Mouse (Mus musculus) forebrain, embryonic 12.5 days (tissue): Measurements from ENCODE around the gene Sned1. TPM values are rescaled to one million over a fixed set of nuclear protein-coding genes. Genes with fewer than 3 reads are reported as not detected.
A peak's percentile ranks its signal among the peaks of the same experiment; 100 is the strongest.

Experiments used
- ATAC-seq: fragments of 200-750 bp; cut with Nextera tagmentation; 2 replicates; pipeline ENCODE4 v1.8.0; 2017; ENCODE audit warnings: moderate TSS enrichment; ENCODE audit not compliant: low FRiP score
- H3K27ac ChIP-seq: fragments of 300-500 bp; sonication (generic); 2 replicates; pipeline ENCODE4 v1.5.1; 2016; ENCODE audit warnings: mild to moderate bottlenecking
- H3K27me3 ChIP-seq: fragments of 300-500 bp; sonication (generic); 2 replicates; pipeline ENCODE4 v1.6.1; 2016; ENCODE audit warnings: mild to moderate bottlenecking
- H3K36me3 ChIP-seq: fragments of 300-500 bp; sonication (generic); replicated peaks from 2 replicates; pipeline ENCODE4 v1.6.1; 2016; ENCODE audit warnings: mild to moderate bottlenecking
- H3K4me1 ChIP-seq: fragments of 300-500 bp; sonication (generic); 2 replicates; pipeline ENCODE4 v1.6.1; 2016
- H3K4me2 ChIP-seq: fragments of 300-500 bp; sonication (generic); 2 replicates; pipeline ENCODE4 v1.6.1; 2016; ENCODE audit warnings: mild to moderate bottlenecking, moderate library complexity
- H3K4me3 ChIP-seq: fragments of 300-500 bp; sonication (generic); replicated peaks from 2 replicates; pipeline ENCODE4 v1.5.1; 2016; ENCODE audit warnings: mild to moderate bottlenecking
- H3K9ac ChIP-seq: fragments of 300-500 bp; sonication (generic); 2 replicates; pipeline ENCODE4 v1.6.1; 2016; ENCODE audit warnings: mild to moderate bottlenecking
- H3K9me3 ChIP-seq: fragments of 300-500 bp; sonication (generic); 2 replicates; pipeline ENCODE4 v1.6.1; 2016
- WGBS: fragments of 180-500 bp; shearing (Covaris S2); methylation state at CpG from one replicate; pipeline ENCODE4 v1.1.7; 2016; 5-methylcytosine and 5-hydroxymethylcytosine counted together
- polyA plus RNA-seq: library from polyadenylated mRNA; unstranded; fragments of >200 nt; fragmentation: Nextera tagmentation; extraction: Ambion mirVana; gene quantifications from 2 replicates; pipeline ENCODE4 v1.2.1, GENCODE M21; 2016

Sned1 gene
- polyA plus RNA-seq, 1 experiment from 2014 or later = 5.3 TPM

GRCm38 (mm10) chr1:93238201-93238600 lies 2.6 kb downstream of the Sned1 start:
- H3K36me3 ChIP-seq = no peaks in the 10 kb centered on the region

GRCm38 (mm10) chr1:93245936-93246335 lies 10.3 kb downstream of the Sned1 start:
- Histone ChIP-seq H3K9me3 (no peaks in the 10 kb centered on the region), H3K36me3 (no peaks in the 10 kb centered on the region), H3K4me3 (no peak overlapping the region), H3K27ac (no peak overlapping the region), H3K9ac (no peak overlapping the region), H3K4me2 (no peak overlapping the region), H3K27me3 (no peaks in the 10 kb centered on the region), H3K4me1 (no peaks in the 10 kb centered on the region)
- 73% methylated on average over 2 of the region's 2 CpGs for WGBS
- ATAC-seq = no peak

More at GRCm38 (mm10) chr1:93238201-93238600, 2.6 kb downstream of the Sned1 start:
- no peaks in the 10 kb centered on the region for H3K9me3 ChIP-seq
- no peak overlapping the region for H3K4me2 ChIP-seq
- no peak overlapping the region for H3K9ac ChIP-seq
- no peak for ATAC-seq
- H3K4me3 ChIP-seq = no peak overlapping the region
- peaks cover 51% of the 10 kb centered on the region for H3K27me3 ChIP-seq
- H3K4me1 ChIP-seq = peaks cover 18% of the 10 kb centered on the region
- 63% methylated on average over 4 of the region's 4 CpGs for WGBS
- no peak overlapping the region for H3K27ac ChIP-seq

DNA sequence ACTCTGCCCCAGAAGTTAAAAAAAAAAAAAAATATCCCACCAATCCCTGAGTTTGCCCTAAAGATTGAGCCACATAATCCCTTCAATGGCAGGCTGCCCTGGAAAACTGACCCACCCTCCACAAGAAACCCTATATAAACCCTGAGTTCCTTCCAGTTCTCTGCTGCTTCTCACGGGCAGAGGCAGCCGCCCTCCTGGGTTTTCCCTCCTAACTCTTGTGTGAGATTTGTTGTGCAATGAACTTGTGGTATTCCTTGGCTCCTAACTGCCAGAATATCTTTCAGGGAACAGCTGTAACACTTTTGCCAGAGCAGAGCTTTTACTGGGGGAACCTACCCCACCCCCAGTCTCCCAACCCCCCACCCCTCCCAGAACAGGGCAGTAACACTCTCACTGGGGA lies 16.9 kb downstream of the Sned1 start:
- Histone ChIP-seq H3K4me2 (no peak overlapping the region), H3K27me3 (no peaks in the 10 kb centered on the region), H3K9me3 (no peaks in the 10 kb centered on the region), H3K4me1 (no peaks in the 10 kb centered on the region), H3K9ac (no peak overlapping the region), H3K36me3 (no peaks in the 10 kb centered on the region), H3K27ac (no peak overlapping the region), H3K4me3 (no peak overlapping the region)
- 60% methylated on average over 2 of the region's 2 CpGs for WGBS
- no peak for ATAC-seq

GRCm38 (mm10) chr1:93255761-93256160 lies 20.1 kb downstream of the Sned1 start:
- Histone ChIP-seq H3K4me1 (no peaks in the 10 kb centered on the region), H3K4me3 (no peak overlapping the region), H3K4me2 (no peak overlapping the region), H3K27me3 (no peaks in the 10 kb centered on the region), H3K36me3 (no peaks in the 10 kb centered on the region), H3K27ac (no peak overlapping the region), H3K9me3 (no peaks in the 10 kb centered on the region), H3K9ac (no peak overlapping the region)
- 92% methylated on average over 7 of the region's 7 CpGs for WGBS
- ATAC-seq = no peak

GRCm38 (mm10) chr1:93257560-93257959 lies 21.9 kb downstream of the Sned1 start:
- no peaks in the 10 kb centered on the region for H3K9me3 ChIP-seq
- no peaks in the 10 kb centered on the region for H3K4me1 ChIP-seq
- no peaks in the 10 kb centered on the region for H3K27me3 ChIP-seq
- H3K4me3 ChIP-seq = no peak overlapping the region
- H3K9ac ChIP-seq = no peak overlapping the region
- no peak overlapping the region for H3K27ac ChIP-seq
- H3K36me3 ChIP-seq = no peaks in the 10 kb centered on the region
- H3K4me2 ChIP-seq = no peak overlapping the region
- no peak for ATAC-seq
- 71% methylated on average over 1 of the region's 1 CpGs for WGBS

DNA sequence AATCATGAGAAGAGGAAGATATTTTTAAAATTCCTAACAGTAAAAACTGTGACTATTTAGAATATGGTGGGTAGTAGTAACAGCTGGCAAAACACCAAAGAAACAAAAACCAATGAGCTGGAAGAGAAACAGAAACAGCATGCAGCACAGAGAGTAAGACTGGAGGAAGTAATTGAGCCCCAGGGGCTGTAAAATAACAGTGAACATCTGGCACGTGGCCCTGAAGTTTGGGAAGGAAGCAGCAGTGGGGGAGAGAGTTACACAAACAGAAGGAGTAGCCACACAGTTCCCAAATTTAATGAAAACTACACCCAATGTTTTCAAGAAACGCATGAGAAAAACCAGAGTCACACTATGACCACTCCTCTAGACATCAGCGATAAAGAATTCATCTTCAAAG lies 31.6 kb downstream of the Sned1 start:
- Histone ChIP-seq H3K9me3 (no peaks in the 10 kb centered on the region), H3K9ac (no peak overlapping the region), H3K4me1 (peaks cover under 1% of the 10 kb centered on the region; the same call in 1 of the 2 replicates), H3K4me2 (no peak overlapping the region), H3K4me3 (no peak overlapping the region), H3K36me3 (no peaks in the 10 kb centered on the region), H3K27ac (no peak overlapping the region), H3K27me3 (0 out of 2 replicates have a peak, but pooled peaks cover 3% of the 10 kb centered on the region)
- 57% methylated on average over 3 of the region's 3 CpGs for WGBS
- no peak for ATAC-seq

- ATAC-seq = no peak
- Histone ChIP-seq H3K9me3 (no peaks in the 10 kb centered on the region), H3K4me2 (no peak overlapping the region), H3K36me3 (no peaks in the 10 kb centered on the region), H3K27ac (no peak overlapping the region), H3K4me1 (peaks cover 3% of the 10 kb centered on the region; the same call in 1 of the 2 replicates), H3K27me3 (0 out of 2 replicates have a peak, but pooled peaks cover 3% of the 10 kb centered on the region), H3K4me3 (no peak overlapping the region), H3K9ac (no peak overlapping the region)
- 87% methylated on average over 2 of the region's 2 CpGs for WGBS
Measured at GRCm38 (mm10) chr1:93268246-93268645, 32.6 kb downstream of the Sned1 start.

DNA sequence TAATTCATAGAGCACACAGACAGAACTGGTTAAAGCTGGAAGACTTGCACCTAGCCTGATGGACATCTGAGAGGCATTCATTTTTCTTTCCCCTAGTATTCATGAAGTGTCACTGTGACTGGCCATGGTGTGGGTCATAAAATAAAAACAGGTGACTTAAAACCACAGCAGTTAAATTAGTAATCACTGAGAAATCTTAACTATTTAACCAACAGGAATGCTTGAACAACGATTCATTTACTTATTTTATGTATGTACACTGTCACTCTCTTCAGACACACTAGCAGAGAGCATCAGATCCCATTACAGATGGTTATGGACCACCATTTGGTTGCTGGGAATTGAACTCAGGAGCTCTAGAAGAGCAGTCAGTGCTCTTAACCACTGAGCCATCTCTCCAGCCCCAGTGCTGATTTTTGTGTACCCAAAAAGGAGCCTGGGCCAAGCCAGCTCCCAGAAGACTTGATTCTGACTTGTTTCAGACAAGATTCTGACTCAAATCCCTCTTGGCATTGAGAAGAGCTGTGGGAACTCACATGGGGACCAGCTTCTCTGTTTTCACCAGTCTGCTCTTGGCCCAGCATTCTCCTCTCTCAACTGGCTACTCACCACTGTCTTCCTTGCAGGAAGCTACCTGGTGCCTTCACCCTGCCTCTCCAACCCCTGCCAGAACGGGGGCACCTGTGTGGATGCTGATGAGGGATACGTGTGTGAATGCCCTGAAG lies 35.0 kb downstream of the Sned1 start:
- Histone ChIP-seq H3K36me3 (no peaks in the 10 kb centered on the region), H3K9ac (no peak overlapping the region), H3K27me3 (0 out of 2 replicates have a peak, but pooled peaks cover 6% of the 10 kb centered on the region), H3K9me3 (no peaks in the 10 kb centered on the region), H3K27ac (no peak overlapping the region), H3K4me1 (peaks cover 3% of the 10 kb centered on the region; the same call in 1 of the 2 replicates), H3K4me3 (no peak overlapping the region), H3K4me2 (no peak overlapping the region)
- WGBS = 66% methylated on average over 3 of the region's 3 CpGs
- no peak for ATAC-seq

GRCm38 (mm10) chr1:93271751-93272150 lies 36.1 kb downstream of the Sned1 start:
- 79% methylated on average over 5 of the region's 6 CpGs for WGBS
- ATAC-seq = no peak
- H3K9ac ChIP-seq = no peak overlapping the region

DNA sequence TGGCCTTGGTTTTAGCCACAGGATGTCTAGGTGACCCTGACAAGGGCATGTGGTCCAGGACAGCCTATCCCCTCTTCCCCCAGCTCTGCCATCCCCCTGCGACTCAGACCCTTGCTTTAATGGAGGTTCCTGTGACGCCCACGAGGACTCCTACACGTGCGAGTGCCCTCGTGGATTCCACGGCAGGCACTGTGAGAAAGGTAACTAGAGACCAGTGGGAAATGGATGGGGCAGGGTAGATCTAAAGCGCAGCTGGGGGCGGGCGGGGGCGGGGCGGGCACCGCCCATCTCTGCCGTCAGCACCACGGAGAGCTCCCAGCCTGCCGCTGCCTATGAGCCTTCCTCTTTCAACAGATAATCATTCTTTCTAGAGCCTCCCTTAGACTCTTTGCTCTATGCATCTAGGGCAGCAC lies 36.8 kb downstream of the Sned1 start:
- peak overlapping the region; percentile 16 for H3K4me2 ChIP-seq
- no peak overlapping the region for H3K4me3 ChIP-seq
- no peaks in the 10 kb centered on the region for H3K9me3 ChIP-seq
- H3K27me3 ChIP-seq = peaks cover 6% of the 10 kb centered on the region; the same call in 1 of the 2 replicates
- H3K9ac ChIP-seq = no peak overlapping the region
- no peak overlapping the region for H3K27ac ChIP-seq
- H3K4me1 ChIP-seq = peaks cover 3% of the 10 kb centered on the region; the same call in 1 of the 2 replicates
- no peak for ATAC-seq
- WGBS = 3% methylated on average over 16 of the region's 16 CpGs
- H3K36me3 ChIP-seq = no peaks in the 10 kb centered on the region

More at GRCm38 (mm10) chr1:93271751-93272150, 36.1 kb downstream of the Sned1 start:
- H3K36me3 ChIP-seq = no peaks in the 10 kb centered on the region
- peaks cover 6% of the 10 kb centered on the region; the same call in 1 of the 2 replicates for H3K27me3 ChIP-seq
- H3K4me2 ChIP-seq = no peak overlapping the region
- no peak overlapping the region for H3K4me3 ChIP-seq
- peaks cover 3% of the 10 kb centered on the region; the same call in 1 of the 2 replicates for H3K4me1 ChIP-seq
- H3K9me3 ChIP-seq = no peaks in the 10 kb centered on the region
- H3K27ac ChIP-seq = no peak overlapping the region

- H3K4me2 ChIP-seq = no peak overlapping the region
- WGBS = 87% methylated on average over 6 of the region's 6 CpGs
- no peak for ATAC-seq
Measured at GRCm38 (mm10) chr1:93275561-93275960, 39.9 kb downstream of the Sned1 start.

DNA sequence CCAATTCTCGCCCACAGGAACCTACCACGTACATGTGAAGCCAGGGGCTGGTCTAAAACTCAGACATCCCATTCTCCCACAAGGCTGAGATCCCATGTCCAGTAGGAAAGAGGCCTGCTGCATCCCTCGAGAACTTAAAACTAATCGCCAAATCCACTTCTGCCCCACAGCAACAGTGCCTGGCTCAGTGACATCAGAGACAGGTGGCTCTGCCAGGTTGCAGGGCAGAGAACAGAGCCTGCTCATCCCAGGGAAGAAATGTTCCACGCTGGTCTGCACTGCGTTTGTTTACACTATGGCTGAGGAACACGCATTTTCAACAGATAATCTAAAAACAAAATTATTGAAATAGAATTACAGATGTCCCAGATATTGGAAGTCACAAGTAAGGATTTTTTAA lies 41.4 kb downstream of the Sned1 start:
- Histone ChIP-seq H3K27ac (no peak overlapping the region), H3K36me3 (no peaks in the 10 kb centered on the region), H3K4me2 (no peak overlapping the region), H3K9ac (no peak overlapping the region), H3K4me3 (no peak overlapping the region), H3K27me3 (peaks cover 7% of the 10 kb centered on the region; the same call in 1 of the 2 replicates), H3K9me3 (no peaks in the 10 kb centered on the region), H3K4me1 (peaks cover 3% of the 10 kb centered on the region; the same call in 1 of the 2 replicates)
- ATAC-seq = no peak
- WGBS = 79% methylated on average over 7 of the region's 7 CpGs

More at GRCm38 (mm10) chr1:93275561-93275960, 39.9 kb downstream of the Sned1 start:
- Histone ChIP-seq H3K4me1 (peaks cover 3% of the 10 kb centered on the region; the same call in 1 of the 2 replicates), H3K36me3 (no peaks in the 10 kb centered on the region), H3K27me3 (peaks cover 6% of the 10 kb centered on the region; the same call in 1 of the 2 replicates), H3K9ac (no peak overlapping the region), H3K4me3 (no peak overlapping the region), H3K27ac (no peak overlapping the region), H3K9me3 (no peaks in the 10 kb centered on the region)
